Mouse (Mus musculus) lung, embryonic 16.5 days (tissue): Measurements from ENCODE around the gene Luc7l3. TPM values are rescaled to one million over a fixed set of nuclear protein-coding genes. Genes with fewer than 3 reads are reported as not detected.

Experiments
- ATAC-seq: fragments of 200-750 bp; cut with Nextera tagmentation; 2 replicates; pipeline ENCODE4 v1.8.0; 2017; ENCODE audit warnings: low read depth, mild to moderate bottlenecking, moderate library complexity
- H3K27ac ChIP-seq: fragments of 300-500 bp; sonication (generic); 2 replicates; pipeline ENCODE4 v1.5.1; 2014; ENCODE audit warnings: mild to moderate bottlenecking, control low read depth, low read length
- H3K27me3 ChIP-seq: fragments of 300-500 bp; sonication (generic); 2 replicates; pipeline ENCODE4 v1.6.1; 2014; ENCODE audit warnings: low read depth, low read length, mixed read lengths; ENCODE audit not compliant: control insufficient read depth, insufficient read depth
- H3K36me3 ChIP-seq: fragments of 300-500 bp; sonication (generic); 2 replicates; pipeline ENCODE4 v1.6.1; 2014; ENCODE audit warnings: low read length; ENCODE audit not compliant: control insufficient read depth, insufficient read depth
- H3K4me1 ChIP-seq: fragments of 300-500 bp; sonication (generic); replicated peaks from 2 replicates; pipeline ENCODE4 v1.6.1; 2014; ENCODE audit warnings: low read length, mixed read lengths; ENCODE audit not compliant: control insufficient read depth, insufficient read depth
- H3K4me2 ChIP-seq: fragments of 300-500 bp; sonication (generic); 2 replicates; pipeline ENCODE4 v1.6.1; 2014; ENCODE audit warnings: low read depth, low read length, control low read depth
- H3K4me3 ChIP-seq: fragments of 300-500 bp; sonication (generic); 2 replicates; pipeline ENCODE4 v1.5.1; 2014; ENCODE audit warnings: mild to moderate bottlenecking, low read length, control low read depth
- H3K9ac ChIP-seq: fragments of 300-500 bp; sonication (generic); 2 replicates; pipeline ENCODE4 v1.6.1; 2014; ENCODE audit warnings: low read length, control low read depth
- H3K9me3 ChIP-seq: fragments of 300-500 bp; sonication (generic); 2 replicates; pipeline ENCODE4 v1.6.1; 2016; ENCODE audit warnings: low read length; ENCODE audit not compliant: control insufficient read depth
- WGBS: fragments of 180-500 bp; shearing (Covaris S2); extraction: QIAGEN DNeasy Blood & Tissue Kit; methylation state at CpG from one replicate; pipeline ENCODE4 v1.1.7; 2014; 5-methylcytosine and 5-hydroxymethylcytosine counted together
- polyA plus RNA-seq: library from polyadenylated mRNA; unstranded; fragments of >200 nt; fragmentation: Nextera tagmentation; extraction: Ambion mirVana; gene quantifications from 2 replicates; pipeline ENCODE4 v1.2.1, GENCODE M21; 2015

Luc7l3 gene
- polyA plus RNA-seq, 1 experiment from 2014 or later, result 105 TPM

DNA sequence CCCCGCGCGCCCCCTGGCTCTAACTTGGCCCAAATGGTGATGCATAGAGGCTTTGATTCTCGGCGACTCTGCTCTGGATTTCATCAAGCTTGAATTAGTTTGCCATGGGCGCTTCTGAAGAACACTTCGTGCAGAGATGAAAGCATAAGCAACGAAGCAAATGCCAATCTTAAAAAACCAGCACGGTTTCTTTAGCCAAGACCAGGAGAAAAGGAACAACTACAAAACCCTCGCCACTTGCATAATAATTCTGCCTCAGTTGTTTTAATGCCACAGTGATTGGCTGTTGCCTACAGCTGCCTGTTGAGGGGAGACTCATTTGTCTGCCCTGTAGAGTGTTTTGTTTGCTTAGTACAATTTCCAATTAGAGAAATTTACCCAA lies 6.8 kb upstream of the Luc7l3 start:
- no peaks in the 10 kb centered on the region for H3K27me3 ChIP-seq
- H3K4me3 ChIP-seq, result peak overlapping the region; percentile 87
- no peak for ATAC-seq
- 3% methylated on average over 10 of the region's 10 CpGs for WGBS
- no peaks in the 10 kb centered on the region for H3K36me3 ChIP-seq
- H3K4me2 ChIP-seq, result peak overlapping the region; percentile 75
- H3K9me3 ChIP-seq, result no peaks in the 10 kb centered on the region
- peaks cover 24% of the 10 kb centered on the region for H3K4me1 ChIP-seq
- H3K27ac ChIP-seq, result peak overlapping the region; percentile 98
- H3K9ac ChIP-seq, result peak overlapping the region; percentile 93

- H3K4me3 ChIP-seq, result peak within 1 kb of the TSS; percentile 87
- peak within 1 kb of the TSS; percentile 98 for H3K27ac ChIP-seq
- under 1% methylated on average over 68 of the region's 78 CpGs for WGBS
- H3K36me3 ChIP-seq, result no peaks in the 10 kb centered on the region
- peak; percentile 92 for ATAC-seq
- peak within 1 kb of the TSS; percentile 75 for H3K4me2 ChIP-seq
- H3K27me3 ChIP-seq, result no peaks in the 10 kb centered on the region
- H3K9ac ChIP-seq, result peak within 1 kb of the TSS; percentile 93
- no peaks in the 10 kb centered on the region for H3K9me3 ChIP-seq
- peaks cover 24% of the 10 kb centered on the region for H3K4me1 ChIP-seq
These were observed 6.2 kb upstream of the Luc7l3 start, which contains the start of gene Ankrd40 for GRCm38 (mm10) chr11:94327693-94328643. TSS of gene Ankrd40 (plus strand) at chr11:94328001.

DNA sequence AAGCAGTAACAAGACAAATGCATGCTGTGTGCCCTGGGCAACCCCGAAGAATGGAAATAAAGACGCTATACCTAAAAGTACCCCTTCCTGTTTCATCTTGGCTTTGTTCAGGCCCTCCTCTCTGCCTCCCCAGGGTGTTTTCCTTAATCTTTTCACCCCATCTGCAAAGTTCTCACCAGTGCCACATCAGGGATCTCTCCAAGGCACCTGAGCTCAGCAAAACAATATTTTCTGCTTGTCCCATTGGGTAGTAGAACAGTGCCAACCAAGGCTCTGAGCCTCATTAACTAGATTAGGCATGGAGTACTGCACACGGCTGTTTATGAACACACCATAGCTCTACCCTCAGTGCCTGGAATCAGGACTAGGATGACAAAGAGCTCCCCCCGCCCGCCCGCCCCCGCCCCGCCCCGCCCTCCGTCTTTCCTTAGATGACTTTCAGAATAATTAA lies 5.2 kb upstream of the Luc7l3 start:
- WGBS, result 6% methylated on average over 10 of the region's 10 CpGs
- ATAC-seq, result 0 out of 2 replicates have a peak, but pooled peaks have one; percentile 44
- H3K4me2 ChIP-seq, result peak overlapping the region; percentile 75
- no peaks in the 10 kb centered on the region for H3K27me3 ChIP-seq
- no peaks in the 10 kb centered on the region for H3K9me3 ChIP-seq
- H3K9ac ChIP-seq, result peak overlapping the region; percentile 93
- no peaks in the 10 kb centered on the region for H3K36me3 ChIP-seq
- H3K4me1 ChIP-seq, result peaks cover 28% of the 10 kb centered on the region
- H3K27ac ChIP-seq, result peak overlapping the region; percentile 98
- H3K4me3 ChIP-seq, result peak overlapping the region; percentile 87

- no peak for ATAC-seq
- Histone ChIP-seq H3K4me2 (no peak overlapping the region), H3K27ac (no peak overlapping the region), H3K9me3 (no peaks in the 10 kb centered on the region), H3K4me3 (no peak overlapping the region), H3K36me3 (no peaks in the 10 kb centered on the region), H3K4me1 (peaks cover 26% of the 10 kb centered on the region), H3K9ac (no peak overlapping the region), H3K27me3 (no peaks in the 10 kb centered on the region)
- 82% methylated on average over 5 of the region's 5 CpGs for WGBS
These were observed 2.8 kb upstream of the Luc7l3 start for GRCm38 (mm10) chr11:94324618-94325017.

- Histone ChIP-seq H3K4me3 (no peak overlapping the region), H3K27me3 (no peaks in the 10 kb centered on the region), H3K9ac (no peak overlapping the region), H3K4me2 (no peak overlapping the region), H3K4me1 (peaks cover 22% of the 10 kb centered on the region), H3K27ac (no peak overlapping the region), H3K9me3 (no peaks in the 10 kb centered on the region), H3K36me3 (peaks cover 3% of the 10 kb centered on the region; the same call in 1 of the 2 replicates)
- ATAC-seq, result no peak
- 85% methylated on average over 5 of the region's 5 CpGs for WGBS
These were observed 1.6 kb upstream of the Luc7l3 start for GRCm38 (mm10) chr11:94323271-94323925.

GRCm38 (mm10) chr11:94322636-94323035 lies 848 bp upstream of the Luc7l3 start:
- 26% methylated on average over 5 of the region's 5 CpGs for WGBS
- H3K9ac ChIP-seq, result peak overlapping the region; percentile 98
- no peak for ATAC-seq
- H3K4me1 ChIP-seq, result peaks cover 28% of the 10 kb centered on the region
- peak overlapping the region; percentile 97 for H3K27ac ChIP-seq
- H3K9me3 ChIP-seq, result no peaks in the 10 kb centered on the region
- peak overlapping the region; percentile 63 for H3K4me2 ChIP-seq
- H3K27me3 ChIP-seq, result no peaks in the 10 kb centered on the region
- H3K36me3 ChIP-seq, result peaks cover 3% of the 10 kb centered on the region; the same call in 1 of the 2 replicates
- H3K4me3 ChIP-seq, result peak overlapping the region; percentile 83

- Histone ChIP-seq H3K4me3 (peak overlapping the region; percentile 83), H3K36me3 (peaks cover 3% of the 10 kb centered on the region; the same call in 1 of the 2 replicates), H3K4me1 (peaks cover 35% of the 10 kb centered on the region), H3K27ac (peak overlapping the region; percentile 97), H3K27me3 (no peaks in the 10 kb centered on the region), H3K9ac (peak overlapping the region; percentile 98), H3K9me3 (no peaks in the 10 kb centered on the region), H3K4me2 (peak overlapping the region; percentile 63)
- ATAC-seq, result peak; percentile 68
- WGBS, result under 1% methylated on average over 67 of the region's 67 CpGs
These were observed 538 bp downstream of the Luc7l3 start for GRCm38 (mm10) chr11:94320969-94321930.

- Histone ChIP-seq H3K4me3 (no peak overlapping the region), H3K4me2 (no peak overlapping the region), H3K36me3 (peaks cover 3% of the 10 kb centered on the region; the same call in 1 of the 2 replicates), H3K27me3 (no peaks in the 10 kb centered on the region), H3K9me3 (no peaks in the 10 kb centered on the region), H3K4me1 (peaks cover 54% of the 10 kb centered on the region), H3K9ac (no peak overlapping the region), H3K27ac (no peak overlapping the region)
- WGBS, result 81% methylated on average over 5 of the region's 5 CpGs
- no peak for ATAC-seq
These were observed 3.7 kb downstream of the Luc7l3 start for GRCm38 (mm10) chr11:94318056-94318455.
